Mouse (Mus musculus) lung, postnatal 36 days (tissue): Measurements from ENCODE around the gene Desi2.
A peak's percentile ranks its signal among the peaks of the same experiment; 100 is the strongest.
"Not testable (repeated sequence)": the region's sequence is repeated elsewhere in the genome, so short reads cannot be mapped to it uniquely, and the experiment has no call there.

Experiments used
- DNase-seq: peaks from one replicate; pipeline ENCODE4 v3.0.0; 2022; ENCODE audit warnings: mixed read lengths

The Desi2 gene

GRCm38 (mm10) chr1:178270635-178271034 is 83.4 kb downstream of the Desi2 start:
- DNase-seq, result no peak

DNA sequence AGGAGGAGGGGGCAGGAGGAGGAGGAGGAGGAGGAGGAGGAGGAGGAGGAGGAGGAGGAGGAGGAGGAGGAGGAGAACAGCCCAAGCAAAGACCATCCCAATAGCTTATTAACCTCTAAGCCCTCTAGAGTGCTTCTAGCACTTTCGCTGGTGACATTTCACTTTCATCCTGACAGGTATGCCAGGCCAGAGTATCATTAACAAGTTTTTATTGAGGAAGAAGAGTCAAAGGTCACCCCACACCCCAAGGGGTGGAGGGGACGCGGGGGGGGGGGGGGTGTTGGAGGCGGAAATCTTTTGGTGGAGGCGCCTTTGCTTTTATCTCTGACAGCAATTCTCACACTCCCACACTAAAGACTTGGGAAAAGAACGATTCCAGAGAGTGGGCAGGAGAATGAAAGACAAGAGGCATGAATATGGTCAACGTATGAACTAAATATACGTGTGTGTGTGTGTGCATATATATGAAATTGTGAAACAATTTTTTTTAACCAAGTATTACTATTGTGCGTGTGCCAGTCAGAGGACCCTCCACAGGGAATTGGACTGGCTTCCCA is 88.0 kb downstream of the Desi2 start:
- DNase-seq, result no peak

DNA sequence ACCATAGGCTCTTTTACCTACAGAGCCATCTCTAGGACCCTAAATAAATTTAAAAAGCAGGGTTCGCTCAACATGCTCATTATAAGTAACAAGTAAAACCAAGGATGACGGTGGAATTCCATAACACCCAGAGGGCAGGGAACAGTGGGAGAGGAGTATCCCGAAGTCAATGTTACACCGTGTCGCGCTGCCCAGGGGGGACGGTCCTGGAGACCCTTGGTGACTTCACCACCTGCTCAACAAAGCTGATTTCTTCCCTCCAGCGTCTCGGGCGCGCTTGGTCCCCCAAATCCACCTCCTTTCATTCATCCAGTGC is 88.5 kb downstream of the Desi2 start:
- no peak for DNase-seq

DNA sequence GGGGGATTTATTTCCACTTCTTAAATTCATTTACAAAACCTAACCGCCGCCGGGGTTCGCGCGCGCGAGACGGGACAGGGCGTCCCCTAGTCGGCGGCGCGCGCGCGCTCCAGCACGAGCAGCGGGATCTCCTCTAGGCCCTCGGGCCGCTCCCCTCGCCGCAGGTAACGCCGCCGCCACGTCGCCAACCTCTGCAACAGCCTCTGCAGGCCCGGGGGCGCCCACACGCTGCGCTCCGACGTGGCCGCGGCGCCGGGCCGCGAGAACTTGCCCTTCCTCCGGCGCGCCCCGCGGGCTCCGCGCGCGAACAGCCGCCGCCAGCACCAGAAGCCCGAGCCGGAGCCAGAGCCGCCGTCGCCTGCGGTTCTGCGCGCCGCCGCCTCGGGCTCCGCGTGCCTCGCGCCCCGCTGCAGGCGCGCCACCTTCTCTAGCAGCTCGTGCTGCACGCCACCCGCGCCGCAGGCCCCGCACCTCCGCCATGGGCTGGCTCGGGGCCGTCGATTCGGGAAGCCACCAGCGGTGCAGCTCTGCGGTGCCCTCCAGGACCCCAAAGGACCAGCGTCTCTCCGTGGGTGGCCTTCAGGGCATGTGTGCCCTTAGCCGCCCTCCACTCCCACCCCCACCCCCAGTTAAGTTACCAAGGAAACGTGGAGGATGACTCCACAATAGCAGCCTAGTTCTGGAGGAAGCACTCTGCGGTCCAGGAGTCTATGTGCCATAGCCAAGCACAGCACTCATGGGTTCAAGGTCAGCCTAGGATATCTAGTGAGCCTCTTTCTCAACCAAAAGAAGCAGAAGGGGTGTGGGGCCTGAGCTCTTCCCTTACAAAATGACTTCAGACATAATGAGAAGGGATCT is 89.1 kb downstream of the Desi2 start:
- DNase-seq, result peak; percentile 52

DNA sequence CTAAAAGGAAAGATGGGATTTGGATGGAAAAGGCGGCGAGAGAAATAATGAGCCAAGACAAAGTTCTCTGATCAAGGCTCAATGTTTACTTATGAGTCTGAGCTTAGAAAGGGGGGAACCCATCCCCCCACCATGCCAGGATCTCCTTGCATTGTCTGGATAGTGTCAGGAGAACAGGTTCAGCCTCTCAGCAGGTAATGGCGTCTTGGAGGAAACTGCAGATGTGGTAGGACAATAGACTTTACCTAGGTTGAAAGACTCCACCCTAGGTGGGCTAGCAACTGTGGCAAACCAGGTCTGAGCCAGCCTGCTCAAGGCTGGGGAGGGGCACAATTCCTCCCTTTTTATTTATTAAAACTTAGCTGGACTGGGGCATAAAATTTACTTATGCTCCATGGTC is 96.1 kb downstream of the Desi2 start:
- DNase-seq, result not testable (repeated sequence)

- DNase-seq, result no peak
Observed at GRCm38 (mm10) chr1:178283946-178284720, 96.9 kb downstream of the Desi2 start.

DNA sequence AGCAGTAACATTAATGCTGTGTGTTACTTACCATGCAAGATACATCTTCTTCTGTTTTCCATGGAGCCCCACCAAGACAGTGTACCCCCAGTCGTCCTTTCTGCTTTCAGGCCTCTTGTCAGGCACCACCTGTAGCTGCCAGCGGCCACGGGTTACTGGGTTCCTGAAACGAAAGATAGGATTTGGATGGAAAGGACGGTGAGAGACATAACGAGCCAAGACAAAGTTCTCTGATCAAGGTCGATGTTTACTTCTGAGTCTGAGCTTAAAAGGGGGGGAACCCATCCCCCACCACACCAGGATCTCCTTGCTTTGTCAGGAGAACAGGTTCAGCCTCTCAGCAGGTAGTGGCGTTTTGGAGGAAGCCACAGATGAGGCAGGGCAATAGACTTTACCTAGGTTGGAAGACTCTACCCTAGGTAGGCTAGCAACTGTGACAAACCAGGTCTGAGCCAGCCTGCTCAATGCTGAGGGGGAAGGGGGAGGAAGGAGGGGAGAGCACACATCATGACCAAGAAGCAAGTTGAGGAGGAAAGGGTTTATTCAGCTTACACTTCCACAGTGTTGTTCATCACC is 100.5 kb downstream of the Desi2 start:
- no peak for DNase-seq

- DNase-seq, result no peak
Observed at GRCm38 (mm10) chr1:178291716-178292115, 104.5 kb downstream of the Desi2 start.

DNA sequence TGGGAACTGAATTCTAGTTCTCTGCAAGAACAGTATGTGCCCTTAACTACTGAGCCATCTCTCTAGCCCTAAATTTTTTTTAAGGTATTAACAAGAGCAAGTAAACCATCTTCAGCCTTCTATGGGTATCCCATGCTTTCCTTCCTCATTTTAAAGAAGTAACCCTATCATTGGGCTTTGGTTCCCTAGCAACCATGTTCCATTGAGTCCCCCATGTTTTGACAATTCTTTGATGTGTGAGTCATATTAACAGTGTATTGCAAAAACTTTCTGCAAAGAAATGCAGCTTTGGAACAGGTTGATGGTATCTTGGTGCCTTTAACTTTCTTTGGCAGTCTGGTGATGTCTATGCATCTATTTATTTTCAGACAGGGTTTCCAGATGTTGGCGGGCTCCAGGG is 106.8 kb downstream of the Desi2 start:
- DNase-seq, result no peak

DNA sequence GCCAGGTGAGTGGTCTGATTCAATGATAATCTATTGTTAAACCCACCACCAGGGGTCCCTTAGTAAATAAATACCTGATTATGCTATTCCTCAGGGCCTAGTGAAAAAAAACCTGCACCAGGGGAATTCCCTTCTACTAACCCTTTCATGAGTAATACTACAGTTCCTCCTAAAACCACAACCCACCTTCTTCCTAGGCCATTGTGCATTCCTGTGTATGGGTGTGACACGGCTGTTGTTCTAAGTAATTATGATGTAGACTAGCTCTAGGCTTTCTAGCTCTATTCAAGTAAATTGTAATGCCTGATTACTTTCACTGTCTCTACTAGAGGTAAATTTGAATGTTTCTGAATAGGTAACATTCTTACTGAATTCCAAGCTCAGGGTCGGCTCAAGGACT is 114.0 kb downstream of the Desi2 start:
- not testable (repeated sequence) for DNase-seq

- DNase-seq, result peak; percentile 90
Observed at GRCm38 (mm10) chr1:178303425-178303824, 116.2 kb downstream of the Desi2 start.
